Mouse (Mus musculus): ENCODE data around the gene Nucks1. TPM values are rescaled to one million over a fixed set of nuclear protein-coding genes. Genes with fewer than 3 reads are reported as not detected.

Gene Nucks1
- polyA plus RNA-seq, 1 experiment: 1.5 TPM

- 38% methylated on average over 1 of the region's 1 CpGs for WGBS
- Histone ChIP-seq H3K4me1 (ENCODE audit: control insufficient read depth, insufficient read depth, insufficient read length, low read length) (peaks cover 12% of the 10 kb centered on the region; the same call in 1 of the 2 replicates), H3K27me3 (ENCODE audit: control insufficient read depth, insufficient read depth, low read length) (no peaks in the 10 kb centered on the region), H3K27ac (ENCODE audit: insufficient read depth, low read depth, low read length) (peak overlapping the region; percentile 35; the same call in 1 of the 2 replicates), H3K36me3 (ENCODE audit: control insufficient read depth, insufficient read depth, low read length) (no peaks in the 10 kb centered on the region), H3K4me3 (ENCODE audit: low read depth, low read length) (no peak overlapping the region)
- TF ChIP-seq CTCF (IDR thresholded peaks at IDR 0.05; ENCODE audit: extremely low read depth, insufficient read length, insufficient replicate concordance, low read depth, low read length) (no peak), POLR2A (IDR thresholded peaks at IDR 0.05; ENCODE audit: low read depth, low read length) (no peak)
Measured at GRCm38 (mm10) chr1:131941501-131941900, 31.2 kb downstream of the Nucks1 start.

DNA sequence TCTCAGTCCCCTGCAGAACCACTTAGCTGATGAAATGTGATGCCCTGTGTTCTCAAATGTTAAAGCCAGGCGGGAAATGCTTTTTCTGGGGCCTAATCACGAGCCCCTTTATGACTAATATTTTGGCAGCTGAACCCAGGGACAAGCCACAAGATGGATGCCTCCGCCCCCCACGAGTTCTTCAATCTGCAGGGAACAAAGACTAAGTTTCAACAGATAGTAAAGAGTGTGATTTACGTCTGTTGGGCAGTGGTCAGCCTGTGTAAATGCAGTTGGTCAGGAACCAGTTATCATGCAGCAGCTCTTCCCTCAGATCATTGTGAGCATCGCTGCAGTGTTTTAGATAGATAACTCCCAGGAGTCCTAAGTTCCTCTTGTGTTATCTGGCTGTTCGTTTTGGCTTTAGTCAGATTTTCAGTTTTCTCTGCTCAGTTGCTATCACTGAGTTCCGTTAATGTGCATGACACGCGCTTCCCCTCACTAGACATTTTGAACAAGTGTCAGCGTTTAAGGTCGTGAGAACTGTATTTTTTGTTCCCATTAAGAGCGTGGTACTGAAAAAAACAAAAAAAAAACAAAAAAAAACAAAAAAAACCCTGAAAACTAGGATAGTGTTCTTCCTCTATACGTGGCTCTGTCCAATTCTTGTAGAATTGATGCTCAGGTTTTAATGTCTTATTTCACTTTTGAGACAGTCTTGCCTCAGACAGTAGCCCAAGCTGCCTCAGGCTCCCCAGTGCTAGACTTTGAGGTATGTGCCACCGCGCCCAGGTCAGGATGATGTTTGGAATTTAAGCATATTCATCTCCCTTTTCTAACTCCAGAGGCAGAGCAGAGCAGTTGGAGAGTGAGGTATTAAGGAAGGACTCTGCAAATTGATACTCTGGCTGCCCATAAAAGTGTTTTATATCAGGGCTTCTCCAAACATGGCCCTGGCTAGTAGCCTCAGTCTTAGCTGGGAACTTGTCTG is 32.6 kb downstream of the Nucks1 start:
- no peaks in the 10 kb centered on the region for H3K27me3 ChIP-seq (ENCODE audit: control insufficient read depth, insufficient read depth, low read length)
- H3K27ac ChIP-seq (ENCODE audit: insufficient read depth, low read depth, low read length): no peak overlapping the region
- H3K4me1 ChIP-seq (ENCODE audit: control insufficient read depth, insufficient read depth, insufficient read length, low read length): peaks cover 12% of the 10 kb centered on the region; the same call in 1 of the 2 replicates
- TF ChIP-seq CTCF (IDR thresholded peaks at IDR 0.05; ENCODE audit: extremely low read depth, insufficient read length, insufficient replicate concordance, low read depth, low read length) (no peak), POLR2A (IDR thresholded peaks at IDR 0.05; ENCODE audit: low read depth, low read length) (no peak)
- WGBS: 69% methylated on average over 16 of the region's 16 CpGs
- H3K36me3 ChIP-seq (ENCODE audit: control insufficient read depth, insufficient read depth, low read length): no peaks in the 10 kb centered on the region
- no peak overlapping the region for H3K4me3 ChIP-seq (ENCODE audit: low read depth, low read length)

DNA sequence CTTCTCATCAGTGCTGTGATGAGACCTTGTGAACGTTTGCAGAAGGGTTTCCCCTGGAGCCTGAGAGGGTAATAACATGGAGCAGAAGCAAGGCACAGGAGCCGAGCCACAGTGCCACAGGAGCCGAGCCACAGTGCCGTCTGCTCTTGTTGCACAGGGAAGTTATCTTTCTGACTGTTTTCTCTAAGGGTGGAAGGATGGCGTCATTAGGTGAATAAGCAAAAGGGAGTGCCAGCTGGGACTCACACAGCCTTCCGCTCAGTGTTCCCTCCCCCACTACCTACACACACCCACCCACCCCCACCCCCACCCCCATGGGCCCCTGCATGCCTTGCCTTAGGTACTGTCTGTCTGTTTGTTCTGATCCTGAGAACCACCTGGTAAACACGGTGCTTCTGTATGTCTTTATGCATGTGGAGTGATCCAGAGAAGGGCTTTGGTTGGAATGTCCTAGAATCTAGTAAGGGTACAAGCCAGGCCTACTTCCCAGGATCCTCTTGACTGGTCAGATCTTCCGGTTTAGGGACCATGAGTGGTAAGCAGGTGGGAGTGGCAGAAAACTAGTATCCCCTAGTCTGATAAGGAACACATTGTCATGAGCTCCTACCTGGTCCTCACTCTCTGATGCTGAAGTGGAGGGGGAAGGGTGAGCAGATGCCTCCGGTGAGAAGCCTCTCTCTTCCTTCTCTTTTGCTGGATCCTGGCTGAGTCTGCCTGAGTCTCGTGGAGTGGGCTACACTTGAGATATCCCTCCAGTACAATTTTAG is 35.5 kb downstream of the Nucks1 start:
- Histone ChIP-seq H3K36me3 (ENCODE audit: control insufficient read depth, insufficient read depth, low read length) (no peaks in the 10 kb centered on the region), H3K4me3 (ENCODE audit: low read depth, low read length) (no peak overlapping the region), H3K4me1 (ENCODE audit: control insufficient read depth, insufficient read depth, insufficient read length, low read length) (peaks cover 6% of the 10 kb centered on the region; the same call in 1 of the 2 replicates), H3K27ac (ENCODE audit: insufficient read depth, low read depth, low read length) (no peak overlapping the region), H3K27me3 (ENCODE audit: control insufficient read depth, insufficient read depth, low read length) (no peaks in the 10 kb centered on the region)
- 41% methylated on average over 10 of the region's 10 CpGs for WGBS
- TF ChIP-seq CTCF (IDR thresholded peaks at IDR 0.05; ENCODE audit: extremely low read depth, insufficient read length, insufficient replicate concordance, low read depth, low read length) (no peak), POLR2A (IDR thresholded peaks at IDR 0.05; ENCODE audit: low read depth, low read length) (no peak)

DNA sequence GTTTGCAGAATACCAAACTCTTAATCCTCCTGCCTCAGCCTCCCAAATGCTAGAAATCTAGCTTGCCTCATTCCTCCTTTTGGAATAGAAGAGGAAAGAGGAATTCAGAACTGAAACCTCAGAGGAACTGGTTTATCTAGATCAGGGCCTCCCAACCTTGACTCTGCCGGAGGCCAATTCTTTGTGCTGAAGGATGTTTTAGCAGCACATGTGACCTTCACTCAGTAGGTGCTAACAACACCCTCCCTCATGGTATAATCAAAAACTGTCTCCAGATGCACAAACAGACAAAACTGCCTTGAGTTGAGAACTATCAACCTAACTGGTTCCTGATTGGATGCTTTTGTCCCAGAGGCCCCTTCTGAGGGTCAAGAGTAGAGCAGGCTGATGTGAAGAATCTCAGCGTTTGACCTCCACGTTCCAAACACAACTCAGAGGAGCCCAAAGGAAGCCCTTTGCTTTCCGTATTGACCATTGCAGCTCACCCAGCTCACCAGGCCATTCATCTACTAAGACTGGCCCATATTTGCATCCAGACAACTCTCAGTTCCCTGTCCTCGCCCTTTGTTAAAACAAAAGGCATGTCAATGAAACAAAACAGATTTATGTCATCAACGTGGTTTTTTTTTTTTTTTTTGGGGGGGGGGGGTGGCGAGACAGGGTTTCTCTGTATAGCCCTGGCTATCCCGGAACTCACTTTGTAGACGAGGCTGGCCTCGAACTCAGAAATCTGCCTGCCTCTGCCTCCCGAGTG is 36.3 kb downstream of the Nucks1 start:
- H3K4me1 ChIP-seq (ENCODE audit: control insufficient read depth, insufficient read depth, insufficient read length, low read length): peaks cover under 1% of the 10 kb centered on the region; the same call in 1 of the 2 replicates
- H3K27me3 ChIP-seq (ENCODE audit: control insufficient read depth, insufficient read depth, low read length): no peaks in the 10 kb centered on the region
- H3K4me3 ChIP-seq (ENCODE audit: low read depth, low read length): no peak overlapping the region
- H3K36me3 ChIP-seq (ENCODE audit: control insufficient read depth, insufficient read depth, low read length): no peaks in the 10 kb centered on the region
- WGBS: 78% methylated on average over 11 of the region's 11 CpGs
- TF ChIP-seq POLR2A (IDR thresholded peaks at IDR 0.05; ENCODE audit: low read depth, low read length) (no peak), CTCF (IDR thresholded peaks at IDR 0.05; ENCODE audit: extremely low read depth, insufficient read length, insufficient replicate concordance, low read depth, low read length) (no peak)
- no peak overlapping the region for H3K27ac ChIP-seq (ENCODE audit: insufficient read depth, low read depth, low read length)

GRCm38 (mm10) chr1:131947997-131948525 is 37.7 kb downstream of the Nucks1 start:
- no peak overlapping the region for H3K4me3 ChIP-seq (ENCODE audit: low read depth, low read length)
- H3K27ac ChIP-seq (ENCODE audit: insufficient read depth, low read depth, low read length): no peak overlapping the region
- no peaks in the 10 kb centered on the region for H3K36me3 ChIP-seq (ENCODE audit: control insufficient read depth, insufficient read depth, low read length)
- TF ChIP-seq POLR2A (IDR thresholded peaks at IDR 0.05; ENCODE audit: low read depth, low read length): no peak
- TF ChIP-seq CTCF (IDR thresholded peaks at IDR 0.05; ENCODE audit: extremely low read depth, insufficient read length, insufficient replicate concordance, low read depth, low read length): no peak
- no peaks in the 10 kb centered on the region for H3K27me3 ChIP-seq (ENCODE audit: control insufficient read depth, insufficient read depth, low read length)
- H3K4me1 ChIP-seq (ENCODE audit: control insufficient read depth, insufficient read depth, insufficient read length, low read length): no peaks in the 10 kb centered on the region; the same call in 1 of the 2 replicates
- 58% methylated on average over 1 of the region's 1 CpGs for WGBS

DNA sequence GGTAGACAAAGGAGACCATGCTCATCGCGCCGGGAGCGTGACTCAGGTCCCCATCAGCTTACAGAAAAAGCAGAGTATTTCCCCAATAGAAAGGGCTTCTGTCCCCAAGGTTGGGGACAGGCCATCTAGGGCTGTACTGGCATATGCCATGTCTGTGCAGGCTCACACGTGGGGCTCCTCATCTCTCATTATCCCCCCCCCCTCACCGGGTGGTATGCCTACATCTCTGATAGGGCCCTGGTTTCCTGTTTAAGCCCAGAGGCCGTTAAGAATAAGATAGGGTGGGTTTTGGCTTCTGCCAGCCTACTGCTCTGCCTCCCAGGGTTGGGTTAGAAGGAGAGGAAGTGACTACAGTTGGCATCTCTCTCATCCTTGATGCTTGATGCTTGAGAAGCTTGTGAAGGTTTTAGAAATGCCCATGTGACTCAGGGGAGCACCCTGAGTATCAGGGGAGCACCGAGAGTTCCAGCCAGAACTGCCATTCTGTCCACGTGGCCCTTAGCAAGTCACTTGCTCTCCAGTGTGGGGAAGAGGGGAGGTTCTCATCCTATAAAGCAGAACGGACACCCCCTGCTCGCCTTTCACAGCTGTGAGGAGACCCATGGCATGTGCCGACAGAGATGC is 44.0 kb downstream of the Nucks1 start:
- Histone ChIP-seq H3K27ac (ENCODE audit: insufficient read depth, low read depth, low read length) (no peak overlapping the region), H3K4me1 (ENCODE audit: control insufficient read depth, insufficient read depth, insufficient read length, low read length) (no peaks in the 10 kb centered on the region), H3K36me3 (ENCODE audit: control insufficient read depth, insufficient read depth, low read length) (no peaks in the 10 kb centered on the region), H3K4me3 (ENCODE audit: low read depth, low read length) (no peak overlapping the region), H3K27me3 (ENCODE audit: control insufficient read depth, insufficient read depth, low read length) (no peaks in the 10 kb centered on the region)
- 78% methylated on average over 12 of the region's 12 CpGs for WGBS
- TF ChIP-seq POLR2A (IDR thresholded peaks at IDR 0.05; ENCODE audit: low read depth, low read length) (no peak), CTCF (IDR thresholded peaks at IDR 0.05; ENCODE audit: extremely low read depth, insufficient read length, insufficient replicate concordance, low read depth, low read length) (no peak)
